Mouse (Mus musculus) Patski (cell line): ENCODE results near the gene BC049762. TPM values are rescaled to one million over a fixed set of nuclear protein-coding genes. Genes with fewer than 3 reads are reported as not detected.

Source experiments
- ATAC-seq: fragments of 100-300 bp; one replicate; pipeline ENCODE4 v1.8.0; 2021
- CTCF ChIA-PET: fragments of 350-600 bp; sonication (Branson Sonifier 250); formaldehyde crosslinking; loops from one replicate; lab custom pipeline; 2022; ENCODE audit warnings: inconsistent platforms; lab: Charles Lee
- POLR2A ChIA-PET: fragments of 350-600 bp; sonication (Branson Sonifier 250); formaldehyde crosslinking; loops from one replicate; lab custom pipeline; 2022; ENCODE audit warnings: antibody characterized with exemption, inconsistent platforms; lab: Charles Lee
- DNase-seq: peaks from one replicate; pipeline ENCODE4 v3.0.0-alpha.2; 2011; ENCODE audit warnings: low read depth, low spot score
- H3K27me3 ChIP-seq: fragments of 371-371 bp; one replicate; pipeline ENCODE4 v1.5.1; 2021
- CTCF ChIP-seq: fragments of 100-300 bp; IDR thresholded peaks from one replicate; pipeline ENCODE4 v1.5.1; 2021
- in situ Hi-C: fragments of 300-500 bp; cut with MboI; formaldehyde crosslinking; loops from 3 replicates; pipeline ENCODE4 v1.11.1; 2018; ENCODE audit warnings: low pct_unique_long_range_greater_than_20kb, mixed read lengths
- polyA plus RNA-seq: library from polyadenylated mRNA; unstranded; gene quantifications from one replicate; pipeline ENCODE4 v1.2.3, GENCODE M21; 2021

BC049762 gene
- polyA plus RNA-seq, 1 experiment from 2014 or later: 0.10 TPM

GRCm38 (mm10) chr11:51289564-51290041 is 26.8 kb upstream of the BC049762 start, which contains the start of gene Col23a1:
Gene Col23a1, plus strand, starts transcription at chr11:51289920.
- ChIA-PET CTCF (interaction anchor here (0.8 to 2.5 kb wide), 11 partner anchors 9 to 256 kb away, joined by 3 to 18 read pairs (median 5); no protein-coding TSS in a partner anchor), POLR2A (no interaction called here)
- TF ChIP-seq CTCF: peak; percentile 99
- no peaks in the 10 kb centered on the region for H3K27me3 ChIP-seq
- peak; percentile 50 for DNase-seq
- ATAC-seq: peak; percentile 84
- in situ Hi-C loops: loop anchor here (5.0 to 25.0 kb wide), 3 partner anchors 88 to 398 kb away; partner anchors contain the start of gene 0610009B22Rik

- in situ Hi-C loops: loop anchor here (25.0 kb wide), 1 partner anchor 212 kb away; the partner anchor contains the start of gene Zfp354a
- no peak for TF ChIP-seq CTCF
- no peaks in the 10 kb centered on the region for H3K27me3 ChIP-seq
- ATAC-seq (no peak), DNase-seq (no peak)
- ChIA-PET CTCF (interaction anchor here (1.0 to 2.3 kb wide), 5 partner anchors 7 to 265 kb away, joined by 3 to 16 read pairs (median 6); no protein-coding TSS in a partner anchor), POLR2A (no interaction called here)
Observed at GRCm38 (mm10) chr11:51274418-51274817, 11.6 kb upstream of the BC049762 start.

- H3K27me3 ChIP-seq: peaks cover 1% of the 10 kb centered on the region
- DNase-seq (no peak), ATAC-seq (no peak)
- peak; percentile 55 for TF ChIP-seq CTCF
- in situ Hi-C loops: loop anchor here (10.0 to 25.0 kb wide), 2 partner anchors 203 to 331 kb away; partner anchors contain the start of genes Zfp354a and Zfp354b
- ChIA-PET CTCF (interaction anchor here (0.6 to 3.1 kb wide), 7 partner anchors 9 to 269 kb away, joined by 3 to 16 read pairs (median 3); no protein-coding TSS in a partner anchor), POLR2A (no interaction called here)
Observed at GRCm38 (mm10) chr11:51265326-51265725, 2.5 kb upstream of the BC049762 start.

- ChIA-PET POLR2A (interaction anchor here (0.6 to 1.0 kb wide), 2 partner anchors 24 to 325 kb away, joined by 3 to 4 read pairs; no protein-coding TSS in a partner anchor), CTCF (interaction anchor here (1.2 to 3.1 kb wide), 4 partner anchors 10 to 270 kb away, joined by 3 to 16 read pairs (median 4); no protein-coding TSS in a partner anchor)
- in situ Hi-C loops: loop anchor here (10.0 to 25.0 kb wide), 2 partner anchors 202 to 330 kb away; partner anchors contain the start of genes Zfp354a and Zfp354b
- no peak for TF ChIP-seq CTCF
- DNase-seq (peak; percentile 53), ATAC-seq (peak; percentile 56)
- H3K27me3 ChIP-seq: peaks cover 3% of the 10 kb centered on the region
Observed at GRCm38 (mm10) chr11:51264352-51264751, 1.5 kb upstream of the BC049762 start.

- ChIA-PET POLR2A (interaction anchor here (0.6 to 1.0 kb wide), 3 partner anchors 25 to 343 kb away, joined by 3 to 4 read pairs (median 3); partner anchors contain the start of gene Hnrnpab), CTCF (interaction anchor here (2.3 to 3.1 kb wide), 2 partner anchors 11 to 207 kb away, joined by 5 to 16 read pairs; no protein-coding TSS in a partner anchor)
- DNase-seq: no peak
- no peak for TF ChIP-seq CTCF
- ATAC-seq: peak; percentile 6
- peaks cover 3% of the 10 kb centered on the region for H3K27me3 ChIP-seq
- in situ Hi-C loops: loop anchor here (10.0 to 25.0 kb wide), 2 partner anchors 201 to 329 kb away; partner anchors contain the start of genes Zfp354a and Zfp354b
Observed at GRCm38 (mm10) chr11:51263286-51263831, 513 bp upstream of the BC049762 start.

- H3K27me3 ChIP-seq: peaks cover 3% of the 10 kb centered on the region
- POLR2A ChIA-PET: no interaction called here
- no peak for ATAC-seq
- CTCF ChIA-PET: no interaction called here
- DNase-seq: no peak
- in situ Hi-C loops: loop anchor here (10.0 to 25.0 kb wide), 2 partner anchors 199 to 327 kb away; partner anchors contain the start of genes Zfp354a and Zfp354b
- no peak for TF ChIP-seq CTCF
Observed at GRCm38 (mm10) chr11:51261680-51262219, 1.1 kb downstream of the BC049762 start, which contains the start of gene Clk4. Gene Clk4, plus strand, starts transcription at chr11:51261730.

GRCm38 (mm10) chr11:51257006-51257405 is 5.8 kb downstream of the BC049762 start:
- ChIA-PET CTCF (no interaction called here), POLR2A (no interaction called here)
- no peak for ATAC-seq
- no peak for TF ChIP-seq CTCF
- in situ Hi-C loops: loop anchor here (25.0 kb wide), 1 partner anchor 195 kb away; the partner anchor contains the start of gene Zfp354a
- no peak for DNase-seq
- peaks cover 11% of the 10 kb centered on the region for H3K27me3 ChIP-seq

- in situ Hi-C loops: no loop called here
- ATAC-seq: no peak
- no peaks in the 10 kb centered on the region for H3K27me3 ChIP-seq
- no peak for TF ChIP-seq CTCF
- CTCF ChIA-PET: interaction anchor here (1.2 kb wide), 1 partner anchor 8 kb away, joined by 5 read pairs; no protein-coding TSS in a partner anchor
- no peak for DNase-seq
- POLR2A ChIA-PET: no interaction called here
Observed at GRCm38 (mm10) chr11:51242897-51243296, 19.9 kb downstream of the BC049762 start.

GRCm38 (mm10) chr11:51234626-51235025 is 28.2 kb downstream of the BC049762 start:
- ATAC-seq (no peak), DNase-seq (no peak)
- in situ Hi-C loops: no loop called here
- POLR2A ChIA-PET: no interaction called here
- no peaks in the 10 kb centered on the region for H3K27me3 ChIP-seq
- CTCF ChIA-PET: interaction anchor here (0.7 to 0.9 kb wide), 2 partner anchors 12 to 17 kb away, joined by 3 read pairs; no protein-coding TSS in a partner anchor
- TF ChIP-seq CTCF: no peak

GRCm38 (mm10) chr11:51227104-51227503 is 35.7 kb downstream of the BC049762 start:
- DNase-seq (no peak), ATAC-seq (no peak)
- POLR2A ChIA-PET: no interaction called here
- TF ChIP-seq CTCF: no peak
- no peaks in the 10 kb centered on the region for H3K27me3 ChIP-seq
- in situ Hi-C loops: no loop called here
- CTCF ChIA-PET: no interaction called here
